Mouse (Mus musculus) heart, postnatal 10 days (tissue): ENCODE measurements at regions not wholly inside any gene's neighbourhood (a gene's known extent, or its start where the extent isn't known, plus 50 kb on each side); places are given as distances from the start of the nearest gene placed in this dataset.

Experiments used
- DNase-seq, 2 experiments: peaks; one replicate each; pipeline ENCODE4 v3.0.0; 2021
- intact Hi-C: fragments of 180-260 bp; cut with DNase I; formaldehyde crosslinking; loops from one replicate; pipeline ENCODE4 v1.15.1; 2025

DNA sequence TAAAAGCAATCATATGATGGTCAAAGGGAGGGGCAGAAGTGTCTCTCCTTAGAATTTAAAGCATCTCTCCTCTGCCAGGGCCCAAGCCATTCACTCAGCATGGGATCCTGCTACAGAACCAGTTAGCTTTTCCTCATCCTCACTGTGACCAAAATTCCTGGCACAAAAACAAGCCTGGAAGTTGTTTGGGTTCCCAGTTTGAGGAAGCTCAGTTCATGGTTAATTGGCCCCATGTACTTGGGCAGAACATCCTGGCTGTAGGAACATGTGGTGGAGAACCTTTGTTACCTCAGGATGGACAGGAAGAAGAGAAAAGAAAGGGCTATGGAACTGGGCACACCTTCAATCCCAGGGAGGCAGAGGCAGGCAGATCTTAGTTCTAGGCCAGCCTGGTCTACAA, 52.4 kb upstream of the Mfge8 start:
- intact Hi-C loops: no loop called here
- DNase-seq: no peak

DNA sequence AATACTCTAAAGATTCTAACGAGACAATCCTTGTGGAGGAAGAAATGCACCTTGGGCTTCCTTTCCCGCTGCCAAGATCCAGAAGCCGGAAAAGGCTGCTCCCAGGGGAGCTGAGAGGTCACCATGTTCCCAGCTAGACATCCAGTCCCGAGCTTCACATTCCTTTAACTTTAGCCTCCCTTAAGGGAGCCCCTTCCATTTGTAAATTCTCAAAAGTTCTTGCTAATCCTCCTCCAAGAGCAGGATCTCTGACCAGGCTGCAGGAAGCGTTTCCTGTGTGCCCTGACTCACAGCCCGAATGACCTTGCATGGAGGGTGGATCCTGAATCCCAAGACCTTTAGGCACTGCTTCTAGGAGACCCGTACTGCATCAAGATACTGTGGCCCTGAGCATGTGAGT, 53.5 kb upstream of the Mfge8 start:
- peak; percentile 64 to 74 for DNase-seq
- intact Hi-C loops: no loop called here

DNA sequence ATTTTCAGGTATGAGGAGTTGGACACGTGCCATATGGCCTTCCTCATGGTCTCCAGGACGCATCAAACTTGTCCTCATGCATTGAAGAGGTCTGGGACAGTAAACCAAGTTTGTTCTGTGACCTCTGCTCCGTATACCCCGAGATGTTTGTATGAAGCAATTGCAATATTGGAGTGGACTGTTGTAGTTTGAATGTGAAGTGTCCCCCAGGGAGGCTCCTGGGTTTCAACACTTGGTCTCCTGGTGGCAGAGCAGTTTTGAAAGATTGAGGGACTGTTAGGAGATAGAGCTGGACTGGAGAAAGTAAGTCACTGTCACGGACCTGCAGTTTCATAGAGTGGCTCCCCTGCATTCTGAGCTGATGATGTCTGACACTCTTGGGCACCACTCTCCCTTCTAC, 54.6 kb upstream of the Mfge8 start:
- DNase-seq: no peak
- intact Hi-C loops: no loop called here

DNA sequence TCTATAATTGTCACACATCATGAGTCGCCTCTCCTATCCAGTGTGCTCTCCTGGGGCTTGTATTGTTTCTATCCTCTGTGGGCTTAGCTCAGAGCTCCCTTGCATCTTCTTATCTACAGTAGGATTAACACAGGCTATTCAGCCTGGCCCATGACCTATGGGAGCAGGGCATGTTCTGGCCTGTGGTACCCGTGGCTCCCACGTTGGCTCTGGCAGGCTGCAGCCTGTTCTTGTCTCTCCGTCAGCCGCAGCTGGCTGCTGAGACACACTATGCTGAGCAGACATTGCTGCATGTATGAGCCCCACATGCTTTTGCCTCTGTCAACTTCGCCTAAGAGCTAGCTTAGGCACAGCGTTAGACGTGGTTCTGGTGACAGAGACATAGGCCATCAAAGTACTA, 58.3 kb upstream of the Mfge8 start:
- DNase-seq: no peak
- intact Hi-C loops: no loop called here

DNA sequence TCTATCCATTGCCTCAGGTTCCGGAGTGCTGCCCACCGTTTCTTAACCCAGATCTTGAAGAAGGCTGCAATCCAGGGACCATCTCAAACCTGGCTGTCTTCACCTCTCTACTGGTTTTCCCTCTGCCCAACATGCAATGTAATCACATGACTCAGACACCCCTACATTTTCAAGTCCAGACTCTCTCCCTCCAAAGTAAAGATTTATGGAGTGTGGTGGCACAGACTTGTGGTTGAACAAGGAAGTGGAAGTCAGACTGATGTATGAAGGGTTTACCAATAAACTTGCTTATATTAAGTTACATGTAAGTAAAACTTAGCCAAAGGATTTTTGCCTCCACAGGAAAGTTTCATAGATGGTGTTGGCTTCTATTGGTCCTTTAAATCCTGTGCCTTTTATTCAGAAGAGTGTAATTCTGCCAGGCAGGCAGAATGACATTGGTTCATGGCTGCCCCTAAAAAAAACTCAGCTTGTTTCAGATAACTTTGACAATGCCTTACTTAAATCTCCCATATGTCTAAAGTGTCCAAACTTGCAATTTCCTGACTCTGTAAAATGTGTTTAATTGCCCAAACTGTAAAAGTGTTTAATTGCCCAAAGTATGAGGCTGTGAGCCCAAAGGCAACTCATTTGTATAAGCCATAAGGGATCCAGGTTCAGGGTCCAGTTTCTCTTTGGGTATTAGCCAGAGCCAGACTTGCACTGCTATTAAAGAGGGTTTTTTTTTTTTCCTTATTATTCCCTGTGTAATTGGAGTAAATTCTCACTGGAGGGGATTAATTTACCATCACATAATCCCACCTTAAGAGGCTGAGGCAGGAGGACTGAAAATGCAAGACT, 61.7 kb upstream of the Mfge8 start:
- intact Hi-C loops: loop anchor here (2.0 kb wide), 1 partner anchor 20 kb away; no protein-coding TSS in a partner anchor

DNA sequence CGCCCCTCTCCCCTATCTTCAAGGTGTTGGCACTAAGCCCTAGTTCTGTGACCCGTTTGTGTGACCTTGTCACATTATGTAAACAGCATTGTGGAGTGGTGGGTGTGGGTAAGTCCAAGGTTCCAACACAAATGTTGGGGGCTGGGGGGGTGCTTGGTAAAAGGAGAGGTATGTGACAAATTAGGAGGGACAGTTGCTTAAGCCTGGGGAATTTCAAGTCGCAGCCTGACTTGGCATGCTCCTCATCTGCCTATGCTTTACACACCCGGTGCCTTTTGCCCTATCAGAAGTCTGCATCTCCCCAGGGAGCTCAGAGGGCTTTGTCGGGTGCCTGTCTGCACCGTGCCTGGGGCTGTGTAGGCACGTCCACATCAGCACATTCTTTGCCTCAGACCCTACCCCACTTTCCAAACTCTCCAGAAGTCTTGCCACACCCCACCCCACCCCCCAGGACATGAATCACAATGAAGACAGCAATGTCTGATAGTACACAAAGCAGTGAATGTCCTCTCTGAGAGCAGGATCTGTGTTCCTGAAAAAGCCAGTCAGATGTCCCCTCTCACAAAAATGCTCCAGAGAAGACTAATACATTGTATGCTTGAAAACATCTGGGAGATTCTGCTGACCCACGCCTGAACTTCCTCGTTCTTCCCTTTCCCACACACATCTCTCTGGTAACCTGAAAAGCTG, 61.6 kb upstream of the Abhd2 start:
- intact Hi-C loops: loop anchor here (2.0 kb wide), 1 partner anchor 19 kb away; no protein-coding TSS in a partner anchor
- peak in 1 of 2 experiments; percentile 25 for DNase-seq

More for the DNA sequence above, 61.7 kb upstream of the Mfge8 start:
- DNase-seq: no peak

DNA sequence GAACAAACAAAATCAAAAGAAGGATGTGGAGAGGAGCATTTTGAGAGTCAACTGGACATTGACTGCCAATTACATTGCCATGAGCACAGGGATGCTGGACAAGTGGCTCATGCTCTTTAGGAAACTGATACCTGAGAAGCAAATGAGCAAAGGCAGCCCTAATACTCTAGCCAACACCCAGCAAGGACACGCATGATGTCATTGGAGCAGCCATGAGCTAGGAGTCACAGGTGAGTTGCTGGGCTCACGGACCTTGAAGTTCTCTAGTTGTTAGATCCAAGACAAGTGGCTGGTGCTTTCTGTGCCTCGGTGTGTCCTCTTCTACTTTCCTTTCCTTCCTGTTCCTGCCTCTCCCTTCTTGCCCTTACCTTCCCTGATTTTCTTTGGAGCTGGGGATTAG, 60.8 kb upstream of the Abhd2 start:
- no peak for DNase-seq
- intact Hi-C loops: no loop called here

DNA sequence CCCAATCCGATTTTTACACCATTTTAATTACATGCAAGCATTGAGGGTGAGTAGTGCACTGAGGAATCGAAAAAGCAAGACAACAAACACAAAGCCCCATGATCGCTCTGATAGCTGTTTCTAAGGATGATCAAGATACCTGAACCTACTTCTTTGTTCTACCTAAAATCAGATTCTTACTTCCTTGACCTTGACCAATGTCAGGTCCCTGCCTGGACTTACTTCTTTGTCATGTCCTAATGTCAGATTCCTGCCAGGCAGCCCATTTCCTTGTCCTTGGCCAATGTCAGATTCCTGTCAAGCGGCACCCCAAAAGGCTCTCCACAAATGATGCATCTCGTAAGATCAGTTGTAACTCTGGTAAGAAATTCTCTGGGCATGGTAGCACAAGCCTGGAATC, 58.0 kb upstream of the Abhd2 start:
- DNase-seq: no peak
- intact Hi-C loops: no loop called here

DNA sequence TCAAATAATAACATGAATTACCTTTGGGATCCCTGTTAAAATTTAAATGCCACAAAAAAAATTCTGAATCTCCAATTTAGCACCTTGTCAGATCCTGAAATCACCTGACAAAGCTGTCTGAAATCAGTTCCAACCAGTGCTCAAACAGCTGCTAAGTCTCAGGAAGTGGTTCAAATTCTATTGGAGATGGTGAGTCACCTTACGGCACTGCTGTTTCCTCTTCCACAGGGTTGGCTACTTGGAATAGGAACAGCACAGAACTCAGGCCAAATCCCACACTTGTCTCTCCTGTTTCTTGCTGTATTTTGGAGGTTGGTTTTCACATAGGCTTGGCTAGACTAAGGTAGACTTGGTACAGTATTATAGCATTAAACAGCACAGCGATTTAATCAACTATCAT, 55.8 kb upstream of the Abhd2 start:
- peak in 1 of 2 experiments; percentile 29 for DNase-seq
- intact Hi-C loops: no loop called here

DNA sequence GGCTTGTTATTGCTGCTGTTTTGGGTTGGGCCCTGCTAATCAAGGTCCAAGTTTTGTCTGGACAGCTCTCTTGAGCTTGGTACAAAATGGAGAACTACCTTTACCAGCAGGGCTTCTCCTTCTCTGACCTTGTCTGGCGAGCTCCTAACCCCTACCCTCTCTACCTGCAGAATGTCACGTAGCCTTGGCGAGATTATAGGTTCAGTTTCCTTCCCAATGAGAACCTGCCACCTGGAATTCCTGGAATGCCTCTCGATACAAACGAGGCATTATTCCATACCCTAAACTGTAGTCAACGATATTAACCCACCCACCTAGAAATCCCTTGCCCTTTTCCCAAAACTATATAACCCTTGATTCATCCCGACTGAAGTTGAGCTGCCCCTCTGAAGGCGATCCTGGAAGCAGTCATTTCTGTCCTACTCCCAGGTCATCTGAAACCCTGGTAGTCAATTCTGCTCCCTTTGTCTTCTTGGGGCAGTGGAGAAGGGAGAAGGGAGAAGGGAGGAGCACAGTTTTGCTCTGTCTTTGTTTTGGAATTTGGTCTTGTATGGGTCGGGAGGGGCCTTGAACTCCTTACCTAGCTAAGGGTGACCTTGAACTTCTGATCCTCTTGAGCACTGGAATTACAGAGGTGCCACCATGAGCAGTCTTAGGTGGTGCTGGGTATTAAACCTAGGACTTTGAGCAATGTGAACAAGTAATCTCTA, 50.2 kb upstream of the Abhd2 start:
- no peak for DNase-seq
- intact Hi-C loops: no loop called here
